Mouse (Mus musculus) hindbrain, embryonic 10.5 days (tissue): Measurements from ENCODE around the gene Rnaseh2b. TPM values are rescaled to one million over a fixed set of nuclear protein-coding genes. Genes with fewer than 3 reads are reported as not detected.

Experiments used
- DNase-seq: peaks from one replicate; pipeline ENCODE4 v3.0.0-alpha.2; 2017; ENCODE audit warnings: low spot score
- H3K27ac ChIP-seq: fragments of 300-500 bp; sonication (generic); 2 replicates; pipeline ENCODE4 v1.5.1; 2016; ENCODE audit warnings: mild to moderate bottlenecking, moderate library complexity
- H3K27me3 ChIP-seq: fragments of 300-500 bp; sonication (generic); 2 replicates; pipeline ENCODE4 v1.6.1; 2016; ENCODE audit warnings: mild to moderate bottlenecking; ENCODE audit not compliant: poor library complexity, insufficient read depth, severe bottlenecking
- H3K36me3 ChIP-seq: fragments of 300-500 bp; sonication (generic); 2 replicates; pipeline ENCODE4 v1.6.1; 2016; ENCODE audit warnings: mild to moderate bottlenecking, moderate library complexity
- H3K4me1 ChIP-seq: fragments of 300-500 bp; sonication (generic); replicated peaks from 2 replicates; pipeline ENCODE4 v1.6.1; 2016; ENCODE audit warnings: mild to moderate bottlenecking
- H3K4me3 ChIP-seq: fragments of 300-500 bp; sonication (generic); 2 replicates; pipeline ENCODE4 v1.5.1; 2016; ENCODE audit warnings: mild to moderate bottlenecking, moderate library complexity
- H3K9me3 ChIP-seq: fragments of 300-500 bp; sonication (generic); 2 replicates; pipeline ENCODE4 v1.6.1; 2016; ENCODE audit warnings: mild to moderate bottlenecking, moderate library complexity
- WGBS: fragments of 180-500 bp; shearing (Covaris S2); methylation state at CpG from one replicate; pipeline ENCODE4 v1.1.7; 2016; 5-methylcytosine and 5-hydroxymethylcytosine counted together
- polyA plus RNA-seq: library from polyadenylated mRNA; unstranded; fragments of >200 nt; fragmentation: Nextera tagmentation; extraction: Ambion mirVana; gene quantifications from 2 replicates; pipeline ENCODE4 v1.2.1, GENCODE M21; 2016

Gene Rnaseh2b
- polyA plus RNA-seq, 1 experiment from 2014 or later: 60.7 TPM

DNA sequence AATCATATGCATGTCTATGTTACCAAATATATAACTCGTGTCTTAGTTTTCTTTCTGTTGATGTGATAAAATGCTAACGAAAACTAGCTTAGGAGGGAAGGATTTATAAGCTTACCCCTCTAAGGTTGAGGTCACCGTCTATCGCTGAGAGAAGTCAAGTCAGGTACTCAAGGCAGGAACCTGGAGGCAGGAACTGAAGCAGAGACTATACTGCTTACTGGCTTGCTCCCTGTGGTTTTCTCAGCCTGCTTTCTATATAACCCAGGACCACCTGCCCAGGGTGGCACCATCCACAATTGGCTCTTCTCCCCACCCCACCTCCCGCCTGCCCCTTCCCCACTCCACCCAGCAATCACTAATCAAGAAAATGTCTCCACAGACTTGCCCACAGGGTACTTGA, 32.6 kb downstream of the Rnaseh2b start:
- 88% methylated on average over 5 of the region's 5 CpGs for WGBS
- Histone ChIP-seq H3K27me3 (no peaks in the 10 kb centered on the region), H3K36me3 (no peaks in the 10 kb centered on the region), H3K9me3 (no peaks in the 10 kb centered on the region), H3K4me1 (peaks cover 15% of the 10 kb centered on the region), H3K27ac (no peak overlapping the region), H3K4me3 (no peak overlapping the region)
- DNase-seq: no peak

DNA sequence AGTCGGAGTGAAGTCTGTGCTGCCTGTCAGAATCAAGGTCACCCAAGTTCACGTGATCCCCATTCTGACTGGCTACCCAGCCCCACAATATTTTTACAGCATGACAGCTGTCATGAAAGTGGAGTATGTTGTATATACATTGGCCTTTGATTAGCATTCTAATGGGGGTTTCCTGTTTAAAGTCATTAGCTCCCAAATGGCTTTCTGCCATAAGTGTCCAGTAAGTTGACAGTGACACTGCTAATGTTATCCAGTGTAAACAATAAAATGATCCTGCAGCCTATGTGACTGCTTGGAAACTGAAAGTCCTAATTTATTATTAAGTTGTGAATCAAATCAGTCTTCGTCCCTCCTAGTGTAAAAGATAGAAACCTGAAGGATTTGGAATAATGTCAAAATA, 33.6 kb downstream of the Rnaseh2b start:
- DNase-seq: no peak
- 85% methylated on average over 3 of the region's 3 CpGs for WGBS
- H3K27me3 ChIP-seq: no peaks in the 10 kb centered on the region
- H3K9me3 ChIP-seq: no peaks in the 10 kb centered on the region
- peaks cover 19% of the 10 kb centered on the region for H3K4me1 ChIP-seq
- no peak overlapping the region for H3K27ac ChIP-seq
- no peaks in the 10 kb centered on the region for H3K36me3 ChIP-seq
- H3K4me3 ChIP-seq: no peak overlapping the region

DNA sequence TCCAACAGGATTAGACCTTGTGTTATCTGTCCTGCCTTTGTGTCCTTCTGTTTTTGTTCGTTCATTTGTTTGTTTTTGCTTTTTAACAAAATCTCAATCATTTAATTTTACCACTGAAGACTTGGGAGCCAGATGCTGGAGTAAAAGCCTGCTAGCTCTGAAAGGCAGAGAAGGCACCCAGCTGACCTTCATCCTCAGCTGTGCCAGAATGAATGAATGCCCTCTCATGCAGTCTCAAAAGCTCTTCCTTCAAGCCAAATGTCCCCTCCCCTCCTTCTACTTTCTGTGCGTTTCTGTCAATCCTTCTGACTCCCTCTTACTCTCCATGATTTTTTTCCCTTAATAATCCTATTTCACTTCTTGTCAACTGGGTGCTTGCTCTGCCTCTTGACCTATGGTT, 34.8 kb downstream of the Rnaseh2b start:
- WGBS: 31% methylated on average over 2 of the region's 2 CpGs

DNA sequence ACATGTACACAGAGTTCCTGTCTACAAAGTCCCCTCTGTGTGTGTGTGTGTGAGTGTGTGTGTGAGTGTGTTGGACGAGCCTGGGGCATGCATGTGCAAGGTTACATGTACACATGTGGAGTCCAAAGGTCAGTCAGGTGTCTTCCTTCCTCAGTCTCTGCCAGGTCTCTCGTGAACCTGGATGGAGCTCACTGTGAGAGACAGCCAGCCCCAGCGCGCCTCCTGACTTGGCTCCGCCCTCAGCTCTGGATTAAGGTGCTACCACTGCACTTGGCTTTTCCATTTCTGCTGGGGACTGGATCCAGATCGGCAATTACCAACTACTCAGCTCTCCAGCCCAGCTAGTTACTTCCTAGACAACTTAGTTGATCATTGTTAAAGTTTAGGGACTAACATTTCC, 36.2 kb downstream of the Rnaseh2b start:
- WGBS: 48% methylated on average over 6 of the region's 6 CpGs
- Histone ChIP-seq H3K4me1 (peaks cover 39% of the 10 kb centered on the region), H3K27ac (no peak overlapping the region)

More for the DNA sequence above, 34.8 kb downstream of the Rnaseh2b start:
- H3K9me3 ChIP-seq: no peaks in the 10 kb centered on the region
- no peak overlapping the region for H3K4me3 ChIP-seq
- no peaks in the 10 kb centered on the region for H3K36me3 ChIP-seq
- H3K4me1 ChIP-seq: peaks cover 27% of the 10 kb centered on the region
- H3K27me3 ChIP-seq: no peaks in the 10 kb centered on the region
- no peak for DNase-seq
- H3K27ac ChIP-seq: no peak overlapping the region

DNA sequence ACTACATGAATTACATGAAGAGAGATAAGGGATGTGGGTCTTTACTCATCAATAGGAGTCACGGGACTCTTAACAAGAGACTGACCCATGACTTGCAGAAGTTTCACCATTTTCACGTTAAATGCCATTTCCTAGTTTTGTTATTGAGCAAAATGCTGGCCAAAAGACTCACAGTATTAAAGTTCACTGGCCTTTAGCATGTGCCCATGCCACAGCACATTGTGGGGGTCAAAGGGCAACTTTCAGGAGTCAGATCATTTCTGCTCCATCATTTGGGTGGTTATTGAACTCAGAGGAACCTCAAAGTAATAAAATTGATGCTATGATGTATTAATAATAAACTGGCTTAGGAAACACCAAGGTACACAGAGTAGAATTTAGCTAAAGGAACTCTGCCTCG, 37.2 kb downstream of the Rnaseh2b start:
- Histone ChIP-seq H3K4me1 (peaks cover 42% of the 10 kb centered on the region), H3K36me3 (no peaks in the 10 kb centered on the region), H3K27me3 (no peaks in the 10 kb centered on the region), H3K4me3 (no peak overlapping the region), H3K27ac (no peak overlapping the region), H3K9me3 (no peaks in the 10 kb centered on the region)
- DNase-seq: no peak
- WGBS: 88% methylated on average over 3 of the region's 3 CpGs

More for the DNA sequence above, 36.2 kb downstream of the Rnaseh2b start:
- H3K4me3 ChIP-seq: no peak overlapping the region
- H3K36me3 ChIP-seq: no peaks in the 10 kb centered on the region
- no peak for DNase-seq
- no peaks in the 10 kb centered on the region for H3K9me3 ChIP-seq
- no peaks in the 10 kb centered on the region for H3K27me3 ChIP-seq

DNA sequence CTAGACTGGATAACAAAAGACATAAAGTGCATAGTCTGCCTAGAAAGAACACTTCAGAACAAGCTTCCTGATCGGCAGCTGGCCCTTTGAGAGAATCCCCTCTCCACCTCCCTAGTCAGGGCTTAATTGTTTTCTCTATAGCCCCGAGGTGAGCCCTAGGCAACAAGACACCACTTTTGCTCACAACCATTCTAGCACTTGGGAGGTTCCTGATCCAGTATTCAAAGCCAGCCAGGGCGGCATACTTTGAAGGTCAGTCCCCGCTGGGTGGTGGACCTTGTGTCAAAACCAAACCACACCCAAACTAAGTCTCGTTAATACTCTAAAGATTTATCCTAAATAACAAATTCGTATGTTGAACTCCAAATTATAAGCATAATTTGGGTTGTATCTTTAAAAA, 39.1 kb downstream of the Rnaseh2b start:
- Histone ChIP-seq H3K36me3 (no peaks in the 10 kb centered on the region), H3K4me1 (peaks cover 43% of the 10 kb centered on the region), H3K27ac (peak overlapping the region; percentile 96), H3K4me3 (peak overlapping the region; percentile 78), H3K9me3 (no peaks in the 10 kb centered on the region), H3K27me3 (no peaks in the 10 kb centered on the region)
- WGBS: 22% methylated on average over 6 of the region's 6 CpGs
- DNase-seq: peak; percentile 6

DNA sequence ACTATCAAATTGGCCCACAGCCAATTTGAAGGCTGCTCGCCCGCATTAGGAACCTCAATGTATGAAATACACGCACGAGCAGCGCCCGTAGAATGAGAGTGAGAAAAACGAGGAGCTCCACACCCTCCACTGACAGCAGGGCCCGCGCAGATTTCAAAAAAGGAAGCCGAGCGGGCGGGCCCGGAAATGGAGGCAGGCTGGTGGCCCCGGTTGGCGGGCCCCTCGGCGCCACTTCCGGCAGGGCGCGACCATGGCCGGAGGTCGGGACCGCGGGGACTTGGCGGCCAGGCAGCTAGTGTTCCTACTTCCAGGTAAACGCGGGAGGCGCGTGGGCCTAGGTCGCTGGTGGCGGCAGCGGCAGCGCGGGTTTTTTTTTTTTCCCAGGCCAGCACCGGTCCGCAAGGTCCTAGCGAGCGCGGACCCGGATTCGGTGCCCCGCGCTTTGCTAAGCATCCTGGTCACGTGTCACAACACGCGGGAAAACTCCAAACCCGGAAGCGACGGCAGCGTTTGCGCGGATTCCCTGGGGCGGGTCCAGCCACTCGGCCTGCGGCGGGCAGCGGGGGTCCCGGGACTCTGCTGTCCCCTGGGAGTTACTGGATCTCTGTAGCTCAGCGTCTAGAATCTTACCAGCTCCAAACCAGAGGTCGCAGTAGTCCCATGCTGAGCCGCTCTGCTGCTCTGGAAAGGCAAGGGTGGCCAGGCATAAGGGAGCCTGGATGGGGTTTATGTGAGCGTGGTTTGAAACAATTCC, 39.7 kb downstream of the Rnaseh2b start:
- no peaks in the 10 kb centered on the region for H3K27me3 ChIP-seq
- H3K4me3 ChIP-seq: peak overlapping the region; percentile 78
- H3K36me3 ChIP-seq: no peaks in the 10 kb centered on the region
- DNase-seq: peak; percentile 88
- under 1% methylated on average over 62 of the region's 62 CpGs for WGBS
- peaks cover 37% of the 10 kb centered on the region for H3K4me1 ChIP-seq
- no peaks in the 10 kb centered on the region for H3K9me3 ChIP-seq
- peak overlapping the region; percentile 96 for H3K27ac ChIP-seq

DNA sequence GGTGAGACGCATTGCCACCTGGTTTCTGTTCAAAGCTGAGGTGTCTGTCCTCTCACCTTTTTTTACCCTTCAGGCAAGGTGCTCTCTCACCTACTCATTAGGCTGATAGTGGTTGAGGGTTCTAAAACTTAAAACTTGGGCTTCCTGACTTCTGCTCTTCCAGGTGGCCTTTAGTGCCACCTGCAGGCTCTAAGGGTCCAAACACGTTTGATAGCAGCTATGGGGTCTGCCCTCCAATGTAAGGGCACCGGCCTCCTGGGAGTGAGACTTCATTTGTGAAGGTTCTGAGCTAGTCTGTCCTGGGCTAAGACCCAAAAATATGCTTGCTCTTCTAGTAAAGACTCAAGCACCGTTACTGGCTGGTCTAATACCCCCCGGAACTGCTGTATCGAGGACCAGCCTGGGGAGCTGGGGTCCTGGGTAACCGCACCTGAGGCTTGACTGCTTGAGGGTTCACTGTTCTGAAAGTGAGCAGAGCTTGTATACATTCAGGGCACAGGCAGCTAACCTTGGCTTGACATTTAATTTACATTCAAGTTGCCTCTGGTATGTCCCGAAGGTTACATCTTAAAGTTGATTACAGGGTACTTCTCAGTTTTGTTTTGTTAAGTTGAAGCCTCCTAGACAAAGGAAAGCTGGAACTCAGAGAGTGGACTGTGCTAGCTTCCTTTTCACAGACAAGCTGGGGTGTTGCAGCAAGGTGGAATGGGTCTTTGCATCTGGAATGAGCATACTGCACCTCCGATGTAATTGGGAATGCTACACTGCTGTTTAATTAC, 41.7 kb downstream of the Rnaseh2b start:
- H3K27me3 ChIP-seq: no peaks in the 10 kb centered on the region
- H3K4me3 ChIP-seq: no peak overlapping the region
- H3K9me3 ChIP-seq: no peaks in the 10 kb centered on the region
- peaks cover 34% of the 10 kb centered on the region for H3K4me1 ChIP-seq
- WGBS: 81% methylated on average over 9 of the region's 9 CpGs
- H3K36me3 ChIP-seq: peaks cover 3% of the 10 kb centered on the region
- no peak overlapping the region for H3K27ac ChIP-seq
- DNase-seq: no peak

DNA sequence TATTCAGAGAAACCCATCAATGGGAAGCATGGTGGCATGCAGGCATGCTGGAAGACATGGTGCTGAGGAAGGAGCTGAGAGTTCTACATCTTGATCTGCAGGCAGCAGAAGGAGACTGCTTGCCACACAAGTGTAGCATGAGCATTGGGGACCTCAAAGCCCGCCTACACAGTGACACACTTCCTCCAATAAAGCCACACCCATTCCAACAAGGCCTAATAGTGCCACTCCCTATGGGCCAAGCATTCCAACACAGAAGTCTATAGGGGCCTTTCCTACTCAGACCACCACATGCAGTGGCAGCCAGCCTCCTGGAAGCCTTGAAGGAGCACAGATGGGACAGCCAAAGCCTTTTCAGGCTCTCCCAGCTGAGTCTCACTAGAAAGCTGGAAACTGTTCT, 46.8 kb downstream of the Rnaseh2b start:
- WGBS: 86% methylated on average over 1 of the region's 1 CpGs
- Histone ChIP-seq H3K4me3 (no peak overlapping the region), H3K9me3 (no peaks in the 10 kb centered on the region), H3K4me1 (peaks cover 15% of the 10 kb centered on the region), H3K27me3 (no peaks in the 10 kb centered on the region), H3K36me3 (peaks cover 7% of the 10 kb centered on the region), H3K27ac (no peak overlapping the region)
- no peak for DNase-seq

DNA sequence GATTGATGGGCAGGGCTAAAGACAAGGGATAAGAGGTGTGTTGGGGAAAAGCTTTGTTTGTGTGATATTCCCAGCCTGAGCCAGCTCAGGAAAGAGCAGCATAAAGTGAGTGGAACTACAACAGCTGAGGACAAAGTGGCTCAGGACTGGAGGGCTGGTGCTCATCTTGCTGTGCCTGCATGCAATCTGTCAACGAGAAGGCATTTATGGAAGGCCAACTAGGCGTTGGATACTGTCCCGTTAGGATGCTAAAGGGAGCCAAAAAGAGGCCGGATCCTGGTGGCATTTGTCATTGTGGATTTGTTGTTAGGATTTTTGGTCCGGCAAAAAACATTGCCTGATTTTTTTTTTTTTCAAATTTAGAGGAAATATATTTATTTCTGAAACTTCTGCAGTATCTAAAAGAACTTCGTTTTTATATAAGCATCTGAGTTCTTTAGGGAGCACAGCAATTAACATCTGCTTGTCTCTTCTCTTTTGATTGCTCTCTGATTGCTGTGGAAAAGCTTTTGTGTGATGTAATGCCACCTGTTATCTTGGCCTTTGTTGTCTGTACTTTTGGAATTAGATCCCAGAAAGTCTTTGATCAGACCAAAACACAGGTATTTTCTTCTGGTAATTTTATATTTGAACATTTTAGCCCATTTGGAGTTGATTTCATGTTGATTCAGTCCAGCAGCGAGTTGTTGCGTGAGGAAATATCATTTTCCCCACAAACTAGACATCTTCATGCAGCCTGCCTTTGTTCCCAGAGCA, 49.7 kb downstream of the Rnaseh2b start:
- DNase-seq: no peak

DNA sequence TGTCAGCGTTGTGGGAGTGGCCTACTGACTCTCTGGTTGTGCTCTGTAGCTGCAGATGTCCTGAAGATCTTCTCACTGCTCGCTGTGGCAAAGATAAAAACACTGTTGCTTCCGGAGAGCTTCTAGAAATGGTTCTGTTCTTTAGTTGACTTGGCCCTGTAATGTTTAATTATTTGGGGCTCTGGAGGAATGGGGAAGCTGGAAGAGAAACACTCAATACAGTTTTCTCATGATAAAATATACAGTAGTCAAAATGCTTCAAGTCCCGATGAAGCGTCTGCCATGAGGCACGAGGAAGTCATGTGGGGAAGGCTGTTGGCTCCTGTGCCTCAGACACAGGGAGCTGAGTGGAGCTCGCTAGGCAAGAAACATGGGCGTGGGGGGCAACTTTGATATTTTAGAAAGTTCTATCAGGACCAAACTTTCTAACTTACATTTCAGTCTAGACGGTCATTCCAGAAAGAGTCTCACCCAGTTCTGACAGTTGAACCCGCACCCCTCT, 50.3 kb downstream of the Rnaseh2b start:
- H3K4me1 ChIP-seq: peaks cover 8% of the 10 kb centered on the region

More for the DNA sequence above, 49.7 kb downstream of the Rnaseh2b start:
- H3K27ac ChIP-seq: peak overlapping the region; percentile 70
- no peaks in the 10 kb centered on the region for H3K9me3 ChIP-seq
- WGBS: 83% methylated on average over 8 of the region's 8 CpGs
- peaks cover 7% of the 10 kb centered on the region for H3K36me3 ChIP-seq
- H3K27me3 ChIP-seq: no peaks in the 10 kb centered on the region
- H3K4me3 ChIP-seq: no peak overlapping the region
- peaks cover 8% of the 10 kb centered on the region for H3K4me1 ChIP-seq

DNA sequence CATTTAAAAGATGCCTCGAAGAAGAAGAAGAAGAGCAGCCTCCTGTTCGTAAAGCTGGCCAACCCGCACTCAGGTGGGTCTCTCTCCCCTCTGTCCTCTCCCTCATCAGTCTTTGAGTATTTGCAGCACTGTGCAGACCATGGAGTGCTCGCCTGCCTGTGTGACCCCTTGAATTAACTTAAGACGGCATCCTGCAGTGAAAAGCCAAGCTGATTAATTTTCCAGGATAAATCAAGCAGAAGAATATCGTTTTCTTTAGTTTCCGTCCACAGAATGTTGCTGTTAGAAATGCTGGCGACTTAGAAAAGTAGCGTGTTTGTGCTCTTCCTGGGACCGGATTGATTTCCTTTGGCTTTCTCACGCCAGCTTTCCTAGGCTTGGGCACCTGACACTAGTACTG, 54.2 kb downstream of the Rnaseh2b start:
- H3K4me1 ChIP-seq: peaks cover 8% of the 10 kb centered on the region
- no peak overlapping the region for H3K27ac ChIP-seq
- H3K27me3 ChIP-seq: no peaks in the 10 kb centered on the region
- H3K36me3 ChIP-seq: peaks cover 17% of the 10 kb centered on the region
- WGBS: 81% methylated on average over 11 of the region's 11 CpGs
- DNase-seq: no peak
- no peaks in the 10 kb centered on the region for H3K9me3 ChIP-seq
- H3K4me3 ChIP-seq: no peak overlapping the region

More for the DNA sequence above, 50.3 kb downstream of the Rnaseh2b start:
- Histone ChIP-seq H3K36me3 (peaks cover 7% of the 10 kb centered on the region), H3K4me3 (no peak overlapping the region), H3K9me3 (no peaks in the 10 kb centered on the region), H3K27ac (peak overlapping the region; percentile 70), H3K27me3 (no peaks in the 10 kb centered on the region)
- WGBS: 79% methylated on average over 10 of the region's 10 CpGs
- no peak for DNase-seq
